Mouse (Mus musculus) midbrain, embryonic 14.5 days (tissue): ENCODE measurements around the gene Obp2a. TPM values are rescaled to one million over a fixed set of nuclear protein-coding genes. Genes with fewer than 3 reads are reported as not detected.
"Not testable (repeated sequence)": the region's sequence is repeated elsewhere in the genome, so short reads cannot be mapped to it uniquely, and the experiment has no call there.

ENCODE experiments used
- ATAC-seq: fragments of 200-750 bp; cut with Nextera tagmentation; 2 replicates; pipeline ENCODE4 v1.8.0; 2017; ENCODE audit warnings: moderate number of reproducible peaks, moderate library complexity; ENCODE audit not compliant: low FRiP score, low TSS enrichment
- DNase-seq: peaks from one replicate; pipeline ENCODE4 v3.0.0-alpha.2; 2015
- H3K27ac ChIP-seq: fragments of 300-500 bp; sonication (generic); replicated peaks from 2 replicates; pipeline ENCODE4 v1.5.1; 2014; ENCODE audit warnings: mild to moderate bottlenecking, low read depth, low read length, moderate library complexity
- H3K27me3 ChIP-seq: fragments of 300-500 bp; sonication (generic); 2 replicates; pipeline ENCODE4 v1.6.1; 2014; ENCODE audit warnings: low read length, control low read depth, mixed read lengths; ENCODE audit not compliant: control insufficient read depth, insufficient read depth
- H3K36me3 ChIP-seq: fragments of 300-500 bp; sonication (generic); 2 replicates; pipeline ENCODE4 v1.6.1; 2014; ENCODE audit warnings: low read length, control low read depth; ENCODE audit not compliant: control insufficient read depth, insufficient read depth
- H3K4me1 ChIP-seq: fragments of 300-500 bp; sonication (generic); 2 replicates; pipeline ENCODE4 v1.6.1; 2014; ENCODE audit warnings: mild to moderate bottlenecking, antibody characterized with exemption, low read length, control low read depth; ENCODE audit not compliant: control insufficient read depth, insufficient read depth
- H3K4me2 ChIP-seq: fragments of 300-500 bp; sonication (generic); 2 replicates; pipeline ENCODE4 v1.6.1; 2014; ENCODE audit warnings: mild to moderate bottlenecking, low read length, moderate library complexity
- H3K4me3 ChIP-seq: fragments of 300-500 bp; sonication (generic); replicated peaks from 2 replicates; pipeline ENCODE4 v1.5.1; 2014; ENCODE audit warnings: low read depth, low read length
- H3K9ac ChIP-seq: fragments of 300-500 bp; sonication (generic); replicated peaks from 2 replicates; pipeline ENCODE4 v1.6.1; 2014; ENCODE audit warnings: mild to moderate bottlenecking, low read length, moderate library complexity
- H3K9me3 ChIP-seq: fragments of 300-500 bp; sonication (generic); 2 replicates; pipeline ENCODE4 v1.6.1; 2016; ENCODE audit warnings: low read length, control low read depth, mixed read lengths; ENCODE audit not compliant: control insufficient read depth
- WGBS: fragments of 180-500 bp; shearing (Covaris S2); extraction: QIAGEN DNeasy Blood & Tissue Kit; methylation state at CpG from one replicate; pipeline ENCODE4 v1.1.7; 2014; 5-methylcytosine and 5-hydroxymethylcytosine counted together
- polyA plus RNA-seq: library from polyadenylated mRNA; unstranded; fragments of >200 nt; fragmentation: Nextera tagmentation; extraction: Ambion mirVana; gene quantifications from 2 replicates; pipeline ENCODE4 v1.2.1, GENCODE M21; 2014

Gene Obp2a
- polyA plus RNA-seq, 1 experiment from 2014 or later: not detected

DNA sequence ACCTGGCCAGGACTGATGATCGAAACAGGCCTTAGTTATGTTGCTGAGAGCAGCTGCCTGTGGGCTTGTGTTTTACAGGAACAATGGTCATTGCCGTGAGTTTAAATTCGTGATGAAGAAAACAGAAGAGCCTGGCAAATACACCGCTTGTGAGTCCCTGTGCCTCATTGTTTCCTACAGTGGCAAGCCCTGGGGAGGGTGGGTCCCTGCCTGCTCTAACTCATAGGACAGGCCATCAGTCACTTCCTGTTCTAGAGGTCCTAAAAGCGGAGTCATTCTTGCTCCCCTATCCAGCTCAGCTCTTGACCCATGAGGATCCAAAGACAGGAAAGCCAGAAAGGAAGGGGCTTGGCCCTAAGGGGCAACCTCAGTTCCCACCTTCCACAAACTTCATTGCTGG lies 1.2 kb downstream of the Obp2a start:
- Histone ChIP-seq H3K9me3 (no peaks in the 10 kb centered on the region), H3K4me1 (peaks cover under 1% of the 10 kb centered on the region; the same call in 1 of the 2 replicates), H3K4me3 (no peak overlapping the region), H3K27ac (no peak overlapping the region), H3K36me3 (no peaks in the 10 kb centered on the region), H3K27me3 (no peaks in the 10 kb centered on the region), H3K9ac (no peak overlapping the region), H3K4me2 (no peak overlapping the region)
- WGBS: 86% methylated on average over 5 of the region's 5 CpGs
- ATAC-seq: no peak
- DNase-seq: no peak

GRCm38 (mm10) chr2:25703706-25704105 lies 3.9 kb downstream of the Obp2a start:
- Histone ChIP-seq H3K27ac (no peak overlapping the region), H3K36me3 (no peaks in the 10 kb centered on the region), H3K27me3 (no peaks in the 10 kb centered on the region), H3K4me3 (no peak overlapping the region), H3K9me3 (no peaks in the 10 kb centered on the region), H3K4me1 (peaks cover 13% of the 10 kb centered on the region), H3K9ac (no peak overlapping the region), H3K4me2 (no peak overlapping the region)
- 83% methylated on average over 4 of the region's 4 CpGs for WGBS
- DNase-seq (no peak), ATAC-seq (no peak)

- H3K9ac ChIP-seq: peak within 1 kb of the TSS; percentile 83
- H3K27ac ChIP-seq: peak within 1 kb of the TSS; percentile 91
- H3K4me2 ChIP-seq: peak within 1 kb of the TSS; percentile 81
- no peaks in the 10 kb centered on the region for H3K27me3 ChIP-seq
- DNase-seq (peak; percentile 95), ATAC-seq (peak; percentile 94)
- no peaks in the 10 kb centered on the region for H3K36me3 ChIP-seq
- under 1% methylated on average over 78 of the region's 78 CpGs for WGBS
- peak within 1 kb of the TSS; percentile 75 for H3K4me3 ChIP-seq
- peaks cover 17% of the 10 kb centered on the region for H3K4me1 ChIP-seq
- no peaks in the 10 kb centered on the region for H3K9me3 ChIP-seq
Observed at GRCm38 (mm10) chr2:25706643-25707481, 7.0 kb downstream of the Obp2a start, which contains the start of gene Bmyc. Bmyc (plus strand) TSS chr2:25706739.

- Histone ChIP-seq H3K9me3 (no peaks in the 10 kb centered on the region), H3K9ac (no peak overlapping the region), H3K4me1 (peaks cover 17% of the 10 kb centered on the region), H3K27ac (no peak overlapping the region), H3K36me3 (no peaks in the 10 kb centered on the region), H3K4me2 (peak overlapping the region; percentile 81), H3K4me3 (0 out of 2 replicates have a peak overlapping the region, but pooled peaks have one; percentile 19), H3K27me3 (no peaks in the 10 kb centered on the region)
- DNase-seq (peak; percentile 60), ATAC-seq (no peak)
- WGBS: 90% methylated on average over 2 of the region's 2 CpGs
Observed at GRCm38 (mm10) chr2:25708121-25708520, 8.3 kb downstream of the Obp2a start.

DNA sequence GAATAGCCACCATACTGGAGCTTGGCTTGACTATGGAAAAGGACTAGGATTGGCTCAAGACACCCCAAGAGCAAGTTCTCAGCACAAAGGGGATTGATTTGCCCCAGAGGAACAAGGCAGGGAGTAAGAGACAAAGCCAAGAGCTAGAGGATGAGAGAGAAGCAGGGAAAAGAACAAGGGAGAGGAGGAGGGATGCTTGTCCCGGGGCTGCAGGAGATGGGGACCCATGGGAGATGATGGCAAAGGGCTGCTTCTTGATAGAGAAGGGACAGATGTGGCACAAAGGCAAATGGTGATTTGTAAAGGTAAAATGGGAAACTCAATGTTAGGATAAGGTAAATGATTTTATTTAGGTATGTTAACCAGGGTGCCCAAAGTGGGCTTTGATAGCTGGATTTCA lies 9.2 kb downstream of the Obp2a start:
- DNase-seq, H3K9ac ChIP-seq, H3K4me3 ChIP-seq, H3K36me3 ChIP-seq, H3K9me3 ChIP-seq, H3K27ac ChIP-seq, H3K27me3 ChIP-seq, ATAC-seq: not testable (repeated sequence)
- peaks cover 17% of the 10 kb centered on the region for H3K4me1 ChIP-seq
- WGBS: 96% methylated on average over 1 of the region's 1 CpGs
- peak overlapping the region; percentile 81; the same call in 1 of the 2 replicates for H3K4me2 ChIP-seq

- WGBS: 76% methylated on average over 2 of the region's 2 CpGs
- H3K4me1 ChIP-seq: peaks cover 17% of the 10 kb centered on the region
- not testable (repeated sequence) for H3K36me3 ChIP-seq, H3K27ac ChIP-seq, H3K4me3 ChIP-seq, H3K9me3 ChIP-seq, ATAC-seq, DNase-seq, H3K4me2 ChIP-seq, H3K27me3 ChIP-seq, H3K9ac ChIP-seq
Observed at GRCm38 (mm10) chr2:25709791-25710190, 9.9 kb downstream of the Obp2a start.

- H3K4me1 ChIP-seq: peaks cover 13% of the 10 kb centered on the region
- not testable (repeated sequence) for H3K27me3 ChIP-seq, H3K27ac ChIP-seq, H3K9ac ChIP-seq, H3K9me3 ChIP-seq, H3K36me3 ChIP-seq, DNase-seq, H3K4me2 ChIP-seq, H3K4me3 ChIP-seq, ATAC-seq
- WGBS: 36% methylated on average over 3 of the region's 3 CpGs
Observed at GRCm38 (mm10) chr2:25711641-25712040, 11.8 kb downstream of the Obp2a start.

GRCm38 (mm10) chr2:25717222-25717621 lies 17.4 kb downstream of the Obp2a start:
- Histone ChIP-seq H3K9ac (no peak overlapping the region), H3K27me3 (no peaks in the 10 kb centered on the region), H3K4me2 (no peak overlapping the region), H3K36me3 (no peaks in the 10 kb centered on the region), H3K27ac (no peak overlapping the region), H3K9me3 (no peaks in the 10 kb centered on the region), H3K4me1 (no peaks in the 10 kb centered on the region), H3K4me3 (no peak overlapping the region)
- DNase-seq: no peak
- ATAC-seq: no peak
